Mouse (Mus musculus) MEL-GATA-1-ER (cell line): Measurements from ENCODE around the gene Fmnl3.
A peak's percentile ranks its signal among the peaks of the same experiment; 100 is the strongest.

Experiments used
- DNase-seq: peaks from one replicate; pipeline ENCODE4 v3.0.0-alpha.2; 2012; ENCODE audit warnings: low read depth; ENCODE audit errors: extremely low read depth

The Fmnl3 gene

DNA sequence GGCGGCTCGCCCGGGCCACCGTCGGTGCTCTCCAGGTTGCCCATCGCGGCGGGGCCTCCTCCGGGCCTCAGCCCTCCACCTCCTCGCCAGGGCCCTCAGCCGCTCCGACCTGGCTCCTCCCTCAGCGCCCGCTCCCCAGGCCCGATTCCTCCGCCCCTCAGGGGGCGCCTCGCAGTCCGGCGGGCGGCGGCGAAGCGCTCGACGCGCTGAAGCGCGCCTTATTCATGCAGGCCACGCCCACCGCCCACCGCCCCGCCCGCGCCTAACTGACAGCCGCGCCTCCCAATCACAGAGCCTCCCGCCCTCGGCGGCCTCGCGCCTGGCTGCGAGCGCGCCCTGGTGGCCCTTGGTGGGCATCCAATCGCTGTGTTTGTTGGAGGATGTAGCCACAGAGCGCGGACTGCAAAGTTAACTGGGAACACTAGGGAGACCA, at the start of gene Fmnl3:
Gene Fmnl3, minus strand, starts transcription at position 224 of the 433 bp plus-strand sequence.
- DNase-seq: no peak

DNA sequence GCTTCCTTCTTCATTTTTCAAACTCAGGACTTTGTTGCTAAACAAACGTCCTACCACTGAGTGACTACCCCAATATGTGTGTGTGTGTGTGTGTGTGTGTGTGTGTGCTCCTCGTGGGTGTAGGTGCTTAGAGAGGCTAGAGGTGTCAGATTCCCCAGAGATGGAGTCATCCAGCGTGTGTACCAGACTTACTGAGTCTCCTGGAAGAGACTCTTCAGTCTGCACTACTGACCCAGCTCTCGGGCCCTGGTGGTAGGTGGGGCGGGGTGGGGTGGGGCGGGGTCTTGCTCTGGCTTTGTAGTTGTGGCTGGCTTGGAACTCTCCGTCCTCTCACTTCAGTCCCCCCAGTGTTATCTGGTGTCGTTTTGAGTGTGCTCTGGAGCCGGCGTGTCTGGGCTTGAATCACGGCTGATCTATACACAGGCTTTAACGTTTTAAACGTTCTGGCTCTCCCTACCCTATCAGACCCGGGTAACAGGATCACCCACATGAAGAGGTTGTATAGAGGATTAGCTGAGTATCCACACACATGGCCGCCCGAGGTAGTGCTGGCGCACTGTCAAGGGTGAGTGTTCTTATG, 47.5 kb upstream of the Fmnl3 start:
- no peak for DNase-seq

DNA sequence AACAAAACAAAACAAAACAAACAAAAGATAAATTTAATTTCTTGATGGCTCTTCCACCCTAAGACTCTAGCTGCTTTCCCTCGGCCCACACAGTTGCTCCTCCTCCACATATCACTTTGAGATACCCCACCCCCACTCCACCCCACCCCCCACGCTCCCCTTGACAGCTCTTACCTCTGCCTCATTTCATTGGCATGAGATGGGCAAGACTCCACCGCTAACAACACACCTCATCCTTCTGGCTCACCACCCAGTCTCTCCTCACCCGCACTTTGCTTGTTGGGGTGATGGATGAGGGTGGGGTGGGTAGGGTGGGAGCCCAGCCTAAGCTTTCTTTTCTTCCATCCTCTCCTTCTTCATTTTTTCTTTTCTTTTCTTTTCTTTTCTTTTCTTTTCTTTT, 46.7 kb upstream of the Fmnl3 start:
- no peak for DNase-seq

DNA sequence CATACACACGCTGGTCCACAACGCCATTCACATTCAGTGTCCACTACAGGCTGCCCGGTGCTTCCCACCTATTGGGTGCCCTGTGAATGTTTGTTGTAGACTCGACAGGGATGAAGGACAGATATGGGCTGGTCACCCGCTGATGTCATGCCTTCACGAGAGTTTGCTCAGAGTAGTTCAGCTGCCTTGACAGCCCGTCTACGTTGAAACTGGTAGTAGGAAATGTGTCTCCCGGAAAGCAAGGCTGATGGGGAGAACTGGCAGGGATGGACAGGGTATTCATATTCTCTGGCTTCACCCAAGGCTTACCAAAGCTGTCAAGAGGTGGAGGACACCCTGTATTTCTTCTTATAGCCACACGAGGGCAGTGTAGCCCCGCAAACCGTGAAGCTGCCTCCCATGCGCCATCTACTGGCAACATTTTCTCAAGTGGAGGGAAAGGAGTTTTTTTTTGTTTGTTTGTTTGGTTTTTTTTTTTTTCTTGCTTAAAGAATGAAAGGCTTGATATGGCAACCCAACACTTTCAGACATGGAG, 46.1 kb upstream of the Fmnl3 start:
- DNase-seq: peak; percentile 75

DNA sequence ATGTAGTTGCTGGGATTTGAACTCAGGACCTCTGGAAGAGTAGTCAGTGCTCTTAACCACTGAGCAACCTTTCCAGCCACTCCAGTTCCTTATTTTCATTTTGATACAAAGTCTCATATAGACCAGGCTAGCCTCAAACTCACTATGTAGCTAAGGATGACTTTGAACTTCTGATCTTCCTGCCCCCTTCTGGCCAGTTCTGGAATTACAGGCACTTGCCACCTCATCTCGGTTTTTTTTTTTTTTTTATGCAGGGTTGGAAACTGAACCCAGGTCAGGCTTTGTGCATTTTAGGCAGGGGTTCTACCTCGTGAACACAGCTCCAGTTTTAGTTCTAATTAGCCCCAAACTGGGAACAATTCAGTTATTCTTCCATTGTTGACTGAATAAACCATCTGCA, 45.5 kb upstream of the Fmnl3 start:
- peak; percentile 76 for DNase-seq

DNA sequence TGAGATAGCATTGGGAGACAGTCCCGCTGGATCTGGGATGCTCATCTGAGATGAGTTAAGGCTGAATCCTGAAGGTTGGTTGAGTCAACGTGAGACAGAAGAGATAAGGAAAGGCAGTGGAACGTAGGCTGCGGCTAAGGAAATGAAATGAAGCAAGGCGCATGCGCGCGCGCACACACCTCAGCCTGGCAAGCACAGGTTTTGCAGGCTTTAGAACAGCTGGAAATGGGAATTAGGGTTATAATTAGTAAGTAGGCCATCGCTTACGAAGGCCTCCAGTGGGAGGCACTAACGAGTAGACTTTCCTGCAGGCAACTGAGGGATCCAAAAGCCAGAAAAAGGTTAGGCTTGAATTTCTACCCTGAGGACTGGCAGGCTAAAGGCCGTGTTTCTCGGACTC, 41.5 kb upstream of the Fmnl3 start:
- no peak for DNase-seq

DNA sequence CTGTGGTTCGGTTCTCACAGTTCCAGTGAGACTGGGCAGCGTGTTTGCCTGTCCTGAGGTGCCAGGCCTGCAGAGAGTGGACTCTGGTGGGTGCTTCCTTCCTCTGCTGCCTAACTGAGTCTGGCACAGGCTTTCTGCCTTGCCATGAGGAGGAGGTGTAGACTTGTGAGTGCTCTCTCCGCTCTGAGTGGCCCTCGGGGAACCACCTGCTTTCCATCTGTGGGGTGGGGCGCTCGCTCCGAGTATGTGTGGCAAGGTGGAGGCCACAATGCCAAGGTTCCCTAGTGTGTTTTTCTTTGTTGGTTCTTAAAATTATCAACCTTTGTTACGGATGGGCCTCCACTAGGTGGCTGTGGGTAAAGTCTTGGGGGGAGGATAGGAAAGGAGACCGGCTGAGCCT, 38.6 kb upstream of the Fmnl3 start:
- no peak for DNase-seq

DNA sequence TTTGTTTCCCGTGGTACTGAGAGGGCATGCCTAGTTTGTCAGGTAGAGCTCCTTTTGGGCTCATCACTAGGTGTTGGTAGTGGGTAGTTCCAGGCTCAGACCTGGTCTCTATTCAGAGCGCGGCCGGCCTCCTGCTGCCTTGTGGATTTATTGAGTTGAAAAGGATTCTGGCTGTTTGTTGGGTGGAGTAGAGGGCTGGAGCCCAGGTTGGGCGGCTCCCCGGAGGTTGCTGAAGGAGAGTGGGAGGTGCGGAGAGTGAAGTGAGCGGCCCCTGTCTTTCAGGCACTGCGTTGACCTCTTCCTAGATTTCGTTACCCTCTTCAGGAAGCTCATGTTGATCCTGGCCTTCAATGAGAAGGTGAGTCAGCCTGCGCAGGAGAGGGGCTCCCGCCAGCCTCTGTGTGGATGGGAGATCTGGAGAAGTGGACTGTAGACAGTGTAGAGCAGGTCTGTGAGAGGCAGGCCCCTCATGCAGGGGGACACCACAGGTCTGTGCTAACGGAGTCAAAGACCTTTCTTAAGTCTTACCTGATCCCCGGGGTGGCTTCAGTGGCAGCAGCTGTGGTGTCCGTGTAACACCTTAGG, 36.8 kb upstream of the Fmnl3 start:
- DNase-seq: no peak

DNA sequence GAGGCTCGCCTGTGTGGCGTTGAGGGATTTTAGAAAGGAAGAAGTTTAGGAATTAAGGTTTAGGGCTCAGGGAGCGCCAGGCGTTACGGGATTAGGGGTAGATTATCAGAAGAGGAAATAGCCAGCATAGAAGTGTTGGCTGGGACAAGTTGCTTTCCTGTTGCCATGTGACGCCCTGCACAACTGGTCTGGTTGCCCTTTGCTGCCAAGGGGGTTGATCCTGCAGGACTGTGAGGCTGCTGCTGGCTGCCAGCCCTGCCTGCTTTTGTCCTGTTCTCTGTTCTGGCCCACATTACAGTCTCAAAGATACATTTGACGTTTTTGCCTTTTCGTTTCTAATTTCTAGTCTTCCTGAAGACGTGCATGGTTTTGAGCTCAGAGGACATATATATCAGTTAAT, 34.9 kb upstream of the Fmnl3 start:
- no peak for DNase-seq

DNA sequence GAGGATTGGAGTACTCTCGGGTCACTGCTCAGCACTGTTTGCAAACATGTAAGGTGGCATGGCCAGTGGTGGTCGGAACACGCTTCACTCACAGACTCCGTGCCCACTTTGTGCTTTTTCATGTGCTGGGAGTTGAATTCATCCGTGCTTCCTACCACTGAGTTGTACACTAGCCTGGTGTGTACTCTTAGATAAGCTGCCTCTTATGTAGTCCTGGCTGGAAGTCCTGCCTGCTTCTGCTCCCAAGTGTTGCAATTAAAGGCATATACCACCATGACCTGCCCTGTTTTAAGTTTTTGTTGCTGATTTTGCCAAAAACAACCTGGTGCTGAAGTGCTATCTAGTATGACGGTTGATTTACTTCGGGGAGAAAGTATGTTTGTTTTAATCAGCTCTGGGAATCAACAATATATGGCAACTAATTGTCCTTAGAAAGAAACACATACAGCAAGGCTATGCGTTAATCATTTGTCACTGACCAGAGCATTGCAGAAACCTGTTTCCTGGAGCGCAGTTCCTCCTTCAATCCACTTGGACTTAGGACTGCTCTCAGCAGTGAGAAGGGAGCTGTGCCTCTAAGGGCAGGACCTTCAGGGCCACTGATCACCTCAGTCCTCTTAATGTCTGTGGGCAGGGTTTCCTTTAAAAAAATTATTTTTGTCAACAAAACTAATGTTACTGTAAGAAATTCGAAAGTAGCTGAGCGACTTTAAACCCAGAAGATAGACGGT, 33.0 kb upstream of the Fmnl3 start:
- DNase-seq: no peak

DNA sequence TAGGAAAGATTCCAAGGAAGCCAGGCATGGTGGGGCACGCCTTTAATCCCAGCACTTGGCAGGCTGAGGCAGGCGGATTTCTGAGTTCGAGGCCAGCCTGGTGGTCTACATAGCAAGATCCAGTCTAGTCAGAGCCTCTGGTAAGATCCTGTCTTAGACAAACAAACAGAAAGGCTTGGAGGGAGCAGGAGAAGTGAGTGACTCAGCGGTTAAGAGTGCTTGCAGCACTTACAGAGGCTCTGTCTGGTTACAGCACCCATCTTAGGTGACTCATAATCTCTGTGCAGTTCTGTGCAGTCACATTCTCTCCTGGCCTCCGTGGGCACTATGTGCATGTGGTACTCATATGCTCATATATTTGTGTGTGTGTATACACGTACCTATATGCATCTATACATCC, 30.3 kb upstream of the Fmnl3 start:
- peak; percentile 26 for DNase-seq

DNA sequence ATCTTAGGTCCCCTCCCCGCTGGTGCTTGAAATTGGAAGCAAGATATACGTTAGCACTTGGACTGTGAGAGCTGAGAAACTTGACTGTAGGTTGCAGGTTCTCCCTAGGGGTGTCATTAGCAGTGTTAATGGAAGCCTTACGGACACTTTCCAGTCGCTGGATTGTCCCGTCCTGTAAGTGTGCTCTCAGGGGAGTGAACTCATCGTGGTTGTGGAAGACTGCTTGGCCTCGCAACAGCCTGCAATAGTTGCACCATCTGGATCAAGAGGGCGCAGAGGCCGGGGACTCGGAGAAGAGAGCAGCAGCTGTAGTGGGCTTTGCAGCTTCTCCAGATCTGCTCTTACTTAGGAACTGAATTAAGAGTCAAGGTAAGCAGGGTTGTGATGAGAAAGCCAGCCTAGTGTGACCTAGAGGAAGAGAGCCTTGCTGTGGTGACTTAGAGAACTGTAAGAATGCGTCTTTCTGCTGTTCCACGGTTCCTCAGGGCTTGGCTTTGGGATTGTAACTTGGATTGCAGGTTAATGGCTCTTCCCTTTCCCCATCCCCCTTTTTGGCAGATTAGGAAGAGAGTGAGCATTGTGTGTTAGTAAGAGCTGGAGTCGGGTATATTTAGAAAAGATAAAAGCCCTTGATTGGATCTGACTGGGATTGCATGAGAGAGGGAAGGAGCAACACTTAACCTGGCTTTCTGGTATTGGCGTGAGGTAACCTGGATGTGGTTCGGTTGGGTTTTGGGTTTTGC, 29.4 kb upstream of the Fmnl3 start:
- no peak for DNase-seq

DNA sequence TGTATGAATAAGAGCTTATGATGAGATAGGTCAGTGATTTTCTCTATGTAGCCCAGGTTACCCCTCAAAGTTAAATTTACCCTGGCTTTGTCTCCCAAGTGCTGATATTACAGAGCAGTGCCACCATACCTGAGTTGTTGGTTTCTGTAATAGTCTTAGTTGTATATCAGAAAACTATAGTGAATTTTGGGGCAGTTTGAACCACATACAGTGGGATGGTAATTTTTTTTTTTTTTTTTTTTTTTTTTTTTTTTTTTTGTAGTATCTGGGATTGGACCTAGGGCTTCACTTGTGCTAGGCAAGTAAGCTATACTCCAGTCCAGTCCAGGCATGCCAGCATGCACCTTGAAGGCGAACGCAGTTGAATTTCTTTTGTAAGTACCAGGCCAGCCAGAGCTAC, 27.3 kb upstream of the Fmnl3 start:
- DNase-seq: no peak

DNA sequence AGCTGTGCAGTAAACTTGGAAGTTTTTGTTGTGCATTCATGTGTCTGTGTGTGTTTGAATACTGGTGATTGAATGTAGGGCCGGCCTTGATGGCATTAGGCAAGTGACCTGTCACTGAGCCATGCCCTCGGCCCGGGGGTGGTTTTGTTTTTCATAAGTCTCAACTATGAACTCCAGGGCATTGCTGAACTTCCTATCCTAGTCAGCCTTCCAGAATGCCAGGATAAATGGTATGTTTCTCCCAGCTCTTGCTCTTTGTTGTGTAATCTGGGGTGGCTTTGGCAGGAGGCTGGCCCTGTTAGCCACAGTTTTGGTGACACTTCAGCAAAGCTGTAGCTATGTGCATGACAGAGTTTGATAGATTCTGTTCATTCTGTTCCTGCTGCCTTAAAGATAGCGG, 26.6 kb upstream of the Fmnl3 start:
- DNase-seq: no peak

DNA sequence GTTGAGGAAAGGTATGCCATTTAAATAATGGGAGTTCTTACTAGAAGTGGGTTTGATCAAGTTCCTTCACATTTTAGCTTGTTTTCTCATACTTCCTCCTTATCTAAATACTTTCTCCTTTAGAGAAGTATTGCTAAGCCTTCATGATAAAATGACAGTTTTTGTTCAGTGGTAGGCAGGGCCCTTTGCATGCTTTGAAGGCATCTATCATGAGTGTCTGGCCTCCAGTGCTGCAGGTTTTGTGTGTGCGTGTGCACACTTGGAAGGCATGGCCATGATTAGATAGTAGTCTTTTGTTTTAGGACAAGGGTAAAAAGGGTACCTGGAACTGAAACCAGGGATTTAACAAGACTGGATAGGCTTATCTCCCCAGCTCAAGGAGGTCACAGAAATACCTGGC, 26.2 kb upstream of the Fmnl3 start:
- peak; percentile 49 for DNase-seq

DNA sequence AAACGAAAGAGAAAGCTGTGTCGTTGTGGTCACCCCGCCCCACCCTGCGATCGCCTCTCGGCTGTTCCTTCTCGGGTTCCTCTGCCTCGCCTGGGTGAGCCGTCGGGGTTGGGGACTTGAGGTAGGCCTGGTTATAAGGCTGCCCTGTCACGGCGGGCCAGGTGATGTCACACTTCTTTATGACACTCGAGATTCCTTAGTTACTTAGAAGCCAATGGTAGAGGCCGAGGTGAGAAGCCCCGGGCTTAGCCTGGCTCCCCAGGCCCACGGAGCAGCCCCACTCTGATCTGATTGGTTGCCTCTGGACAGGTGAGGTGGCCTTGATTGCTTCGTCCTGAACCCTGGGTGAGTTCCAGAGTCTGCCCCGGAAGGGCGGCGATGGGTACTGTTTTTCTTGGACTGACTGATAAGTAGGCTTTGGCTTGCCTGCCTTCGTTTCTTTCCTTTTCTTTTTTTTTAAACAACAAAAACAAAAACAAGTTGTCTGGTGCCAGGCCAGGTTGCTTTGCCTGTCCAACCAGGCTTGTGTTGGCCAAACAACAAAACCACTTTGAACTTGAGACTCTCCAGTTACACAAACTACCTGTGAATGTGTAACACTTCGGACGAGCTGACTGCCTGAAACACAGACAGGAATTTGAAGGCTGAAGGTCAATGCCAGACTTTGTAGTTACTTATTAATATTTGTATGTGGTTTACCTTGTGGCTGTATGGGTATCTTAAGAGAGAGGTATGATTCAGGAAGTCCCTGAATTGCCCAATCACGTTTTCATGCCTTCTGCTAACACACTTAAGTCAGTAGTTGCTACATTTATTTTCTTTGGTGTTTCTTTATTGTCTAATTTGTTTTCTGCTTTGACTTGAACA, 23.3 kb upstream of the Fmnl3 start:
- peak; percentile 56 for DNase-seq

DNA sequence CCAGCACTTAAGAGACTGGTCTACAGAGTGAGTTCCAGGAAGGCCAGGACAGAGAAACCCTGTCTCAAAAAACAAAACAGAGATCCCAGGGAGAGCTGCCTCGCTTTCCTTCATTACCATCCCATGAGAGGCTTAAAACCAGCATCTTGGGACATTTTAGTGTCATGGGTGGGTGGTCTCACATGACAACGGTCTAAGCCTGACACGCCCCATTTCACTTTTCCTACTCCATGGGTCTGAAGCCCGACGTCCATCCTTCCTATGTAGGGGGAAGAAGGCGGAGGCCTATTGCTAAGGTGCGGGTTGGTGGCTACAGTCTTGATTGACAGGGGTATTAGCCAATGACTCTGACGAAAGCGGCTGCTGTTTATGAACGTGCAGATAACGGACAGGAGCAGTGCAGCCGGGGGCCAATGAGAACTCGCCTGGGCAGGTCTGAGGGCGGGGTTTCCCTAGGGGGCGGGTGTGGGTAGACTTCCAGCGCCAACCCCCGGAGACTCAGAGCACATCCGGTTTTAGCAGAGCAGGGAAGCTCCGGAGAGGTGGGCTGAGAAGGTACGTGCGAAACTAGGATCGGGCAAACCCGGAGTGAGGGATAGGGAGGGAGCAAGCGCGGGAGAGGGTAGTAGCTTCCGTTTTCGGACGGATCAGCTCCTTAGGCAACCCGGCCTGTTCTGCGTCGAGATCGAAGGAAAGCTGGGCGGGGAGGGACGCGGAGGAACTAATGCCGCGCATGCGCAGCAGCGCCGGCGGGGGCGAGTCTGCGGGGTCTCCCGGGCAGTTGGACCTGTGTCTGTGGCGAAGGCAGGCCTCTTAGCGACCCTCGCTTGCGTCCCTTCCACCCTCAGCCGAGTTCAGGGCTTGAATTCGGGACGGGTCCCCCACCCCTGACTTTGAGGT, 22.5 kb upstream of the Fmnl3 start, which contains the start of gene Tmbim6:
Gene Tmbim6, plus strand, starts transcription at position 397 of the 900 bp plus-strand sequence.
- DNase-seq: peak; percentile 100

DNA sequence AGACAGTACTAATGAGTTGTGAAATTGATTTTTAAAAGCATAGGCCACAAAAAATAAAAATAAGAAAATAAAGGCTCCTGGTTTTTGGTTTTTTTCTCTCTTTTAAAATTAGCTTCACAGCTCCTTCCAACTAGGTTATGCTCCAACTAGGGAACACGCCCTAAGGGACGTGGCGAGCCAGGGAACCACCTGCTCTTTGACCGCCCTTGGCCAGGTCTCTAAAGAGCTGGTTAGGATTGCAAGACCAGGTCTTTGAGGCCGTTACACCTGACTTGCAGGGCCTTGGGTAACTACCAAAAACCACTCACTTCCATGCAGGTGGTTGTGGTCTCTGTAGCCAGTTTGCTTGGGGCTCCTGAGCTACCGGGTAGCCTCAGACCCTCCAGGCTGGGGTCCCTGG, 21.7 kb upstream of the Fmnl3 start:
- DNase-seq: no peak

DNA sequence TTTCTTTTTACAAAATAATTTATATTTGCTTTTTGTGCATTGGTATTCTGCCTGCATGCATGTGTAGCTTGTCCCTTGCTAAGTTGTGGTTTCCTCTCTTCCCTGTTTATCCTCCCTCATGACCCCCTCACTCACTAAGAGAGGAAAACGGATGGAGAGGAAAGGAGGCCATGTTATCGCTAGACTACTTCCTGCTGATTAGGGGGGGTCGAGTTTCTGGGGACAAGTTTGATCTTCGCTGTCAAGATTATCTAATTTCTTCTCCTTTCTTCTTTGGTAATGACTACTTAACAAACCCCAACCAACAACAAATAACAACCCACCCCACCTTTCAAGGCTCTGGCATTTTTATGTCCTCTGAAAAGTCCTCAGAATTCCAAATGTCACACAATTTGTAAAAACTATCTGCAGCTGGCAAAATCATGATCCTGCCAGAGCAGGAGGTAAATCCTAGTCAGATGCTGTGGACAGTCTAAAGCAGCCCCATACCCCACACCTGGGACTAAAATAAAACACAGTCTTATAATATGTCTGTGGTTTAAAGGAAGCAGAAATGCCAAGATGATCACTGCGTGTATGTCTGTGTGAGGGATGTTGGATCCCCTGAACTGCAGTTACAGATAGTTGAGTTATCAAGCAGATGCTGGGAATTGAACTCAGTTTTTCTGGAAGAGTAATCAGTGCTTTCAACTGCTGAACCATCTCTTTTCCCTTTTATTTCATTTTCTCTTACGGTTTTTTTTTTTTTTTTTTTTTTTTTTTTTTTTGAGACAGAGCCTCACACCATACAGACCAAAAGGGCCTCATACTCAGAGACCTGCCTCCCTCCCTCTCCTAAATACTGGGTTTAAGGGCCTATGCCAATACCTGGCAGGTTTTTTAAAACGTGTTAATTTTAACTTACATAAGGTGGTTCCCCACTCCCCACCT, 20.5 kb upstream of the Fmnl3 start:
- peak; percentile 33 for DNase-seq
